Mouse (Mus musculus) embryo, embryonic 10 days (tissue): ENCODE data around the gene Il18rap.

Experiments used
- DNase-seq: peaks from one replicate; pipeline ENCODE4 v3.0.0-alpha.2; 2015; ENCODE audit warnings: low spot score

Gene Il18rap

DNA sequence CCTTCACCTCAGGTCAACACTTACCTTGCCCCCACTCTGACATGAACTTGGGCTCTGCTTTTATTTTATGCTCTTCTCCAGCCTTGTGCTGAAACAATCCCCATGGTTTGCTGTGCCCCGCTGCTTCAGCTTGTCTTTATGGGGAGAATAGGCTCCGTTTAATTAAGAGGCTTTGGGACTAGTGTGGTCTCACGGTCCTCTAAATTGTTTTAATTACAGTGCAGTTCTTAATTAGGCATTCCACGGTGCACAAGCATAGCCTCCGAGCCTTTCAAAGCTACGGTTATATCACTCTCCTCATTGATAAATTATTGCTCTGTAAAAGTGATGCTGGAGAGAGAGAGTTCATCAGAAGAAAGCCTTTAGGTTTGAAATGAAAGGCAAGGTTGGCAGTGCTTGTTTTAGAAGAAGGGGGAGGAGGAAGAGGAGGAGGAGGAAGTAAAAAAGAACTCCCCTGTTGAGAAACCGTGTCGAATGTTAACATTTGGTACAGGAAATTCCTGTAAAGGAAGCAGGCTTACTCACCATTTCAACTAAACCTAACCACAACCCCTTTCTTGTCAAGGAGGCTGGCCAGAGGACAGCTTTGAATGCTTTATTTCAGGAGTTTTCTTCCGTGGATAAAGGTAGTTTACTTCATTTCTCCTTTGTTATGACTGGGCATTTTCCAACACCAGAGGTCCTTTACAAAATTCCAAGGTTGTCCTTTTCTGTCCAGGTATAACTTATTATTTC, at the start of gene Il18rap:
Gene Il18rap (plus strand): TSS at position 512 of the 735 bp plus-strand sequence.
- DNase-seq = peak; percentile 4

DNA sequence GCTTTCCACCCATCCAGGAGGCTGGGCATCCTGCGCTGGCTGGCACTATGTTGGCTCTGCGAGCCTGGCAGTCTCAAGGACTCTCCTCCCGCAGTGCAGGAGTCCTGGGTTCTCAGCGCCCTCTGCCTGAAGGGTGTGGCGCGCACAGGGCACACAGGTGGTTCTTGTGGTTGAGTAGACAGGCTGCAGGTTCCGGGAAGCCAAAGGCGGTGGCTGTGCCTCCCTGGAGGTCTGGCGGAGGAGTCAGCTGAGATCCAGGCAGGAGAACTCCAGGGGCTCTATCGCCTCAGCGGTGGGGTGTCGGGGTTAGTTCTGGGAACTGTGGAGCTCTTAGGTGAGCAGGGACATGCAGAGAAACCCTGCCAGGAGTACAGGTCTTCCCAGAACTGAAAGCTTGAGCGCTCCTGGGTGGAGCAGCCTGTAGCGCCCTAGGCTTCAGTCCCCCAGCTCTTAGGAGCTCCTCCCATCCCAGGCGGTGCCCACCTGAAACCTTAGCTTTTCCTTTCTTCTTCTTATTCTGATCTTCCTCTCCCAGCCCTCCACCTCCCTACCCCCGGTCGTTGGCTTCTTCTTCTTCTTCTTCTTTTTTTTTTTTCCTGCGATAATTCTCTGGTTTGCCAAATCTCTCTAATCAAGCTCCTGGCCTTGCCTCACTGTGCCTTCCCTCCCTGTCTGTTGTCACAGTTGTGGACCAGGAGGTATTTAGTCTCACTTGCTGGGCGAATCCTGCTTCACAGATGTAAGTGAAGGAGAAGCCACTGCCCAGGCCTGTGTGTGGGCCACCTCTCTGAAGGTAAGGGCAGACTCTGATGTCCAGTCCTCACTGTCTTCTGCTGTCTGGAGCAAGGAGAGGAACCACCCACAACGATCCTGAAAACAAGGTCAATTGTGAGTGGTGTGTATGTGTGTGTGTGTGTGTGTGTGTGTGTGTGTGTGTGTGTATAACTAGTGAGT, 49.4 kb upstream of the Il18rap start, which contains the start of gene Il18r1:
Gene Il18r1 (plus strand): TSS at position 76 of the 954 bp plus-strand sequence.
- no peak for DNase-seq

DNA sequence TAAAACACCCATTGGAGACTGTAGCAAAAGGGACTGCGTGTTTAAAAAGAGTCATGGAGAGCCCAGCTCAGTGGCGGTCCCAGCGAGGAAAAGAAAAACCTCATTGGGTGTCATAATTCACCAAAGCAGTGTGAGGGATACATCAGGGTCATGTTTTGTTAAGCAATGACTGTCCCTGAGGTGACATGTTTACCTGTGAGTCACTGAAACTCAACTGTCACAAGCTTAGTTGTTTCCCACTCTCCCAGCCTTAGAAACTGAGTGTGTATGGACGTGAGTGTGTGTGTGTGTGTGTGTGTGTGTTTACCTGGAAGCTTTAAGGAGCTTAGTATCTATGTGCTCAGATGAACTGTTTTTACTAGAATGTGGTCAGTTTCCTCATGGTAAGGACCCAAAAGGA, 47.9 kb upstream of the Il18rap start:
- DNase-seq = no peak

DNA sequence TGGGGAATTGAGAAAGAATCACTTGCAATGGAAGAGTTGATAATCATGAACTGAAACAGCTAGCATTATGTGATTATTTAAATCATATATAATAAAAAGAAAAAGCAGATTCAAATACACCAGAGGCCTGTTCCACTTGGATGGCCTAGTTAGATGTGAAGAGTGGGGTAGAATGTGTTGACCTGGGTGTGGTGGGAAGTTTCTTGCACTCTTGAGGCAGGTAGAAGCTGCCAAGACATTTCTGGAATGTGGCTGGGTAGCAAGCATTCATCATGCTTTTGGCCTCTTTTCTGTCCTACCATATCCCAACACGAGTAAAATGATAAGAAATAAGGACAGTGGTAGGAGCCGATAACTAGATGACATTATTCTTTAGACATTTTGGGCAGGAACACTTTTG, 46.4 kb upstream of the Il18rap start:
- no peak for DNase-seq

DNA sequence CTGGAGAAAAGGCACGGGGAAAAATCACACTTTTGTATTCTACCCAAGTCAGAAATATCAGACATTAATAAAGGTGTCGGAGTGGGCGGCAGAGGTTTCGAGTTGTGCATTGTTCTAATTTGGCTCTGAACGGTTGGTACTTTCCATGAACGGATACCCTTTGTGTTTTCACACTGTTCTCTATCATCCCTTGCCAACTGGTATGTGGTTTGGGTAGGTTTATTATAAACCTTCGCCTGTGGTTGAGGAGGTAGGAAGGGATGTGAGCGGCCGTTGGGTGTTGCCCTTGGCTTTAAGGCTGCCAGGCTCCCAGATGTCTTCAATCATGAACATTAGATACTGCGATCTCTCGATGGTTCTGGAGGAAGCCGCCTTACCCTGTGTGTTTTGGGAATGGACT, 45.3 kb upstream of the Il18rap start:
- no peak for DNase-seq

DNA sequence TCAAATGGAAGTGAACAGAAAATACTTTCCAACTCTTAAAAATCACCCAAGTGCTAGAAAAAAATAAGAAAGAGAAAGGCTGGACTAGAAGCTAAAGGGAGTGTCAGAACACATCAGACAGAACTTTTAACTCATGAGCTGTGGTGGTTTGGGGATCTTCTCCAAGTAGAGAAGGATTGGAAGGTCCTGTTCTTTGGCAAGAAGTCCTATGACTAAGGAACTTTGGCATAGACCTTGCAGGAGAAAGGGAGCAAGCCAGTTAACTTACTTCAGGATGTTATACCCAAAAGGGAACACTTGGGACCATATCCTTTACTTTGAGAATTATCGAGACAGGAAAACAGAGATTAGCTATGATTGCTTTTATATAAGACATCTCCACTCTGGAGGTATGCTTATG, 42.8 kb upstream of the Il18rap start:
- no peak for DNase-seq

DNA sequence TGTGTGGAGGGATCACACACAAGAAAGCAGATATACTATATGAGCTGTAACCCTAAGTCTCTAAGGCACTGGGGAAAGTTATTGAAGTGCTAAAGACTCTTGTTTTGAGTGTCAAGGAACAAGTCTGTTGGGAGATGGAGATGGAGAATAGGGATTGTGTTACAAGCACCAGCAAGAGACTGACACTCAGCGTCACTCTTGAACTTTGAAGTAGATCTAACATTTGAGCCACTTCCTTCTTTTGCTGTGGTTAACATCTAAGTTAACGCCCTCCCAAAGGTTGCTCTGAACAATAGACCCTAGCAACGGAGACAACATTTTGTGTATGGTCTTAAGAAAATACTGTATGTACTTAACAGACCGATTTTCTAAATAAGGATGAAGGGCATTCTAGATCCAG, 41.5 kb upstream of the Il18rap start:
- no peak for DNase-seq

DNA sequence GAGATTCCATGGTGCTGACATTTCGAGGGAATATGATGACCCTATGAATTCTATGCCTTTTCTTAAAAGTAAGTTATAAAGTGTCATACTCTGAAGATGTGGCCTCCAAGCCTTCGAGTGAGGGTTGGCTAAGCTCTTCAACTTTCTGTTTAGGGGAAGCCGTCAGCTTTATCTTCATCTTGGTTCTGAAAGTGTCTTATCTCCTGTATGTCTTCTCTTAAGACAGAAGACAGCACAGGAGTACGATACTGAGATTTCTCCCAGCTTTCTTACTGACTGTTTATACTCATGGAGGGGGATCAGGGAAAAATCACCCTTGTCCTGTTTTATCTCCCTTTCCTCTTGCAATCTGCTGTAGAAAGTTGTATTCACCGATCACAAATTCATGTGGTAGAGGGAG, 40.8 kb upstream of the Il18rap start:
- no peak for DNase-seq

DNA sequence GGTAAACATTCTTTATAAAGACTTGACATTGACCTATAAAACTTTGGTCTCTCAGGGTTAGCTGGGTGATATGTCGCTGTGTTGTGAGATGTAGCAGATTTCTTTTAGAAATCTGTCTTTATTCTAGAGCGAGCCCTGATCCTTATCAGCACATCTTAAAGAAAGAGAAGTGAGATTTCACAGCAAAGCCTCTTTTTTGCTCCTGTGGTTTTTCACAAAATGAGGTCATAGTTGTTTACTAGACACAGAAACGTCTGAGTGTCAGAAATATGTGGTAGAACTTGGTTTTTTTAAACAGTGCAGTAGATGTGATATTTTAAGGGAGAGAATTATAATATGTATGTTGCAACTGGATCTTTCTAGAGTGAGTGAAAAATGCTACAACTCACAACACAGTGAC, 39.5 kb upstream of the Il18rap start:
- DNase-seq = no peak

DNA sequence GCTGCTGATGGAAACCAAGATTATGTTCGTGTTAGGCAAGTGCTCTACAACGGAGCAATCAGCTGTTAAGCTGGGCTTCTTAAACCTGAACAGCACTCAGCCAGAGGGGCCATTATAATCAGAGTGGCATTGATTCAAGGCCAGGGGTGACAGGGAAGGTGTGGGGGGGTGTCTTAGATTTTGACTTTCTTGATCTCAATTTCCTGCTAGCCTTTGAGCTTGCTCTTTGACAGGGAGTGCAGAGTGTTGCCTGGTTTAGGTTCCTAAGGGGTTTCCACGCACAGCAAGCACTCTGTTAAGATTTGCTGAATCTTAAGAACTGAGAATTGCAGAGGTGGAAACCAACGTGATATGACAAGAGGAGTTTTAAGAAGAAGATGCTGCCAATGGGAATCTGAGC, 38.4 kb upstream of the Il18rap start:
- DNase-seq = no peak

DNA sequence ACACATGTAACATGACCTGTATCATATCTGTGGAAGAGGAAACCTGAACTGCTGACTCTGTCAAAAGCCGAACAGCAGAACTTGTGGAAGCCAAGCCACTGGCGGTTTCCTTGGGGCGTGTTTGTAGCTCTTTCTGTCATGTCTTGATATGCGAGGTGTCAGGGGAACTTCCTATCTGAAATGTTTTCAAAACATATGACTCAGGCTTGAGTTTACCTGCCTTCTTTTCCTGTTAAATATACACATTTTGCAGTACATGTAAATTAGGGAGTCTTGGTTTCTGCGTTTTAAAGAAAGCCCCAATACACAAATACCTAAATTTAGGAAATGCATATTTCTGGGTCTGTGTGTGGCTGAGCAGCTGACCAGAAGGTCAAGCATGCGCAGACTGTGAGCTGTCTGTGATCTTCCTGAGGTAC, 35.6 kb upstream of the Il18rap start:
- no peak for DNase-seq

DNA sequence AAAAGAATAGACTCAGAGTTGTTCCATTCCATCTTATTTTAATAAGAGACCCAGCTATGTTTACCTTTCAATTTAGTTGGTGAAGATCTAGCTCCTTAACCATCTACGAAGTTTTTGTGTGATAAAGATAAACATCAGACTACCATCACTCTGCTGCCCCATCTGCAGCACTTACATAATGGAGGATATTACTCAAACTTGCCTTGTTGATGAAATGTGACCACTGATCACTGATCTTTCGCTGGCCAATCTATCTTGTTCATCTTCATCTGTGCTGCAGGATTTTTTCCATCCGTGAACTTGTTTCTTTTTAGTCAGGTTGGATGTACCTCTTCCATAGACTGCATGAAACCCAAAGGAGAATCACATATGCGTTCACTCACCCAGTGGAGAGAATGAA, 20.6 kb upstream of the Il18rap start:
- no peak for DNase-seq

DNA sequence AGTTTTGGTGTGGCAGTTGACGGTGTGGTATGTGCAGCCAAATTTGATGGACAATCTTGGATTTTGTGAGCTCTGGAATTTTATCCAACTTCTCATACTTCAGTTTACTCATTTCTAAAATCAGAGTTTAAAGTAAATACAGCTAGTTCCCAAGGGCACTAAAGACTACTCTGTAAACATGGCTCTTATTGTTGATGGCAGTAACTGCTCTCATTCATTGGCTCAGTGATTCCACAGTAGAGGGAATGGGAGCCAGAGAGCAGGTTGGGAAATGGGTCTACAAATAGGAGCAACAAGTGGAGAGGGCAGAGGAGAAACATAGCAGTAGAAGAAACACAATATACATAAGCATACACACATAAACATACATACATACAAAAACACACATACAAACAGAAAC, 15.5 kb upstream of the Il18rap start:
- no peak for DNase-seq

DNA sequence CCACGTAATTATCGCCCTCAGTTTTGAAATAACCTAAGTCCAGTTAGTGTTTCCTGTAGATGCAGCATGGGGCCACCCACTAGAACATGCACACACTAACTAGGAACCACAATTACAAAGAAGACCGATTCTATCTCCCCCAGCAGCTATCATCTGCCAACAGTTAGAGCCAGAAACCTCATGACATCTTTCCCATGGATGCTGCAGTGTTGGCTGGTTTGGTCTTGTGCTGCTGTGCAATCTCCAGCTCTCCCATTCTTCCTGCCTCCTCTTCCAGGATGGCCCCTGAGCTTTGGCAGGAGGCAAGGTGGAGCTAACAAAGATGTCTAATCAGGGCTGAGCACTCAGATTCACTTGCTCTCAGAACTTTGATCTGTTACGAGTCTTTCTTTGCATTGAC, 14.0 kb upstream of the Il18rap start:
- DNase-seq = no peak

DNA sequence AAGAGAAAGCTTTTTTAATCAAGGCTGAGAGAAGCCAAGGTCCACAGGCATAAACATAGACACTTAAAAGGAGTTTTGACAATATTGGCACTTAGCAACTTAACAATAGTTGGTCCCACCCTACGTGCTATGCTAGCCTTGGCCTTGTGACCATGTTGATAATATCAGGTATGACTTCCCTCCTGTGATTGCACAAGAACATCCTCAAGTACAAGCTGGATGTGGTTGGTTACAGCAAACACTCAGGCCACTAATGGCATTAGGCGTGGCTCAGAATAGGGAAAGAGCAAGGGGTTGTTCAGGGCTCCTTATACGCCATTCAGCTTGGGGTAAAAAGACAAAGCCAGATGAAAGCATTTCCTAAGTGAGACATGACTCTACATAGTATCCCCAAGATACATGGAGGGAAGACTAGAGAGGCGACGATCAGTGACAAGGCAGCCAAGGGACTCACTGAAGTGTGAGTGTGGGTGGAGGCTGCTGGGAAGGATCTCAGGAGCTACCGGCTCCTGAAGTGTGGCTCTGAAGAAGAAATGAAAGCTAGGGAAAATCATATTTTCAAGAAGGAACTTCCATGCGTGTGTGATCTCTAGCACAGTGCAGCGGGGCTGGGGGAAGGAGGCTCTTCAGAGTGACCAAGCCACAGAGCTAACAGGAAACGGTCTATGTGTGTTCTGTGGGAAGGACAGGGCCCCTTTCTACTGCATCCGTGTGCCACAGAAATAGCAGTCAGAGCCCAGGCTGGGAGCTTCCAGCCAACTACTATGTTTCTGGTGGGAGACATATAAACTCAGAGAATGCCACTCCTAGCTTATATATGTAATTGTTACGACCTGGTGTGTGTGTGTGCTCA, 13.4 kb upstream of the Il18rap start:
- no peak for DNase-seq

DNA sequence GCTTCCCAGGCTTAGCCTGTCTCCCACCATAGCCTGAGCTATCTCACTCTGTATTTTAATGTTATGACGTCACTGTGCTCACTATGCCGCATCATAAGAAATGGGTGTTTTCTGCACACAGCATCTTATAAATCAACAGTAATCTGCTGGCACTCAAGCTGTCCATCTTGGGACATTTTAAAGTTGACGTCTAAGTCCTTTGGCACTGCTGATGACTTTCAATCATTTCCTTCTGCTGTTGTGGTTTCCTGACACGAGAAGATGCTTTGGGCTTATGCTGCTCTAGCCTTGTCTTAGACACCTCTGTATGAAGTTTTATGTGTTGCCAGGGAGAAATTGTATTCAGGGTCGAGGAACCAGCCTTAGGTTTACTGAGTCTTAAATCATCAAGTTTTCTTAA, 10.6 kb upstream of the Il18rap start:
- no peak for DNase-seq

DNA sequence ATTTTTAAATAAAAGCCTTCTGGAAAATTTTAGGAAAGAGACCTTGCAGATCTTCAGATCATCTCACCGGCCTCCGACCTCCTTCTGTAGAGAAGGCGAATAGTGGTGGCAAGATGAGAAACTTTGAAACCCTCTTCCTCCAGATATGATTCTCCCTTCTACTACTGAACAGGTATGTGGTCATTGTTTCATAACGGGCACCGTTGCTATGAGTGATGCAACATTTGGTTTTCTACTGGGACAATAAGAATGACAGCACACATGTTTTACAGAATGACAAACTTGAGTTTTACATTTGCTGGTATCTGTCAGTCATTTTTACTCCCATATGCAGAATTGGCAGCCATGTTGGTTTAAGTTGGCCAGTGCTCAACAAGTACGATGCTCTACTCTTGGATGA, 1.2 kb downstream of the Il18rap start:
- no peak for DNase-seq

DNA sequence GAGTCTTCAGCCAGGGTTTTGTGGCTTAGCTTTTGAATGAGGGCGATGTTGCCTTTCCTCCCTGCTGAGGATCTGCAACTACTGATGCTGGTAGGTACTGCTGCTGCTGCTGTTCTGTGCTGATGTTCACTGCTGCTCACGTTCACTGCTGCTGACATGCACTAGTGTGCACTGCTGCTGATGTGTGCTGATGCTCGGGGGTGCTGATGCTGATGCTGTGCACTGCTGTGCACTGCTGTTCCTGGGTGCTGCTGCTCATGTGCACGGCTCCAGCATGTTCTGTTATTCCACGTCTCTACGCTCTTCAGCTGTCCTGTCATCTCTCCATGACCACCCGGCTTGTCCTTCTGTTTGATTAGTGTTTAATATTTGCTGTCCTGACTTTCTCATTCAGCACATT, 7.8 kb downstream of the Il18rap start:
- DNase-seq = no peak

DNA sequence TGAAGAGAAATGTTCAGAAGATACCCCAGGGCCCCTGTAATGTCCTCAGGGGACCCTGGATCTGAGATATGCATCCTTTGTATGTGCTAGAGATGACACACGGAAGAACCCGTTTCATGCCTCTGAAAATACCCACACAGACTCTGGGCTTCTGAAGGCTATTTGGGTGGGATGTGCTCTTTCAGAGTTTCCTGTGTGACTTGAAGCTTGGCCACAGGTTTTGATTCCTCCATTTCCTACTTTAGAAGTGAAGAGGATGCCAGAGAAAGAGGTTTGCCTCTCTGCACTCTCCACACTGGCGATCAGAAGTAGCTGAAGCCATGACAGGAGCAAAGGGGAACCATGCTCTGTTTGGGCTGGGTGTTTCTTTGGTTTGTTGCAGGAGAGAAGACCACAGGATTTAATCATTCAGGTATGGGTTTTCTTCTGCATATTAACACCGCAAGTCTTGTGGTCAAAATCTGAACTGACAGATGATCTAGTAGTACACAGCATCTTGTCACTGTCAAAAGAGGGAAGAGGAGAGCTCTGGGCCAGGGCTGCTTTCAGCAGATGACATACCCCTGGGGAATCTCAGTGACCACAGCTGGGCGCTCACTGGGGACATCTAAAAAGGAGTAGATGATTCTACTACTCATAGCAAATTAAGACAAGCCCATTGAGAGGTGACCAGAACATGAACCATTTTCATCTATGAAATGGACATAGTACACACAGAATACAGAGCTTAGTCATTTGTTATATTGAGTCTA, 9.0 kb downstream of the Il18rap start:
- DNase-seq = no peak

DNA sequence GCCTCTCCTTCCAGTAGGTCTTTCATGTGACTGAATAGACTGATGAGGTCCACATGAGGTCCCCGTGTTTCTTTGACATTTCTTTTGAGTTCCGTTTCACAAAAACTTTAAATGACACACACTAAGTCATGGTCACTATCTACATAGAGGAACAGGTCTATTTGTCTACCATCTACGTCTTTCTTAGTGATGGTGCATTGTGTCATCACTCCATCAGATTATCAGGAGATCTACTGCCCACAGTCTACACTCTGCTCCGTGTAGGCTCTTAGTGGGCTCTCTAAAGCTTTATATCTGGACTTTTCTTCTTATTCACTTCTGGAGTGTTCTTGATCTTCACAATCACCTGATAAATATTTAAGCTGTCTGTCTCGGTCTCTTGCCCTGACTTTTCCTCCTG, 14.1 kb downstream of the Il18rap start:
- no peak for DNase-seq

DNA sequence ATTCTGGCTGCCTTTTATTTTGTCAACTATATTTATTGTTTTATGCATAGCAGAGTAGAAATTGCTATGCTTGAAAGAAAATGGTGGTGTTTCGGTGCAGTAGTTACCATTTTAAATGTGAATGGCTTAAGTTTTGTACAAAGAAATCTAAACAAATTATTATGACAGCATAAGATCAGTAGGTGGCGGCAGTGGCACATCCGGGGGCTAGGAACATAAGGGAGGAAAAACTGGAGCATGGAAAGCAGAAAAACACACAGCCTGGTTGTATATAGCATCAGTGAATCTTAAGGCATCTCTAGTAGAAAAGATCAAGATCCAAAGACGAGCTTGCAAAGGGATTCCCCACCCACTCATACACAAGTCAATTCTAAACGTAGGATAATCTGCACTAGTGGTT, 22.4 kb downstream of the Il18rap start:
- no peak for DNase-seq

DNA sequence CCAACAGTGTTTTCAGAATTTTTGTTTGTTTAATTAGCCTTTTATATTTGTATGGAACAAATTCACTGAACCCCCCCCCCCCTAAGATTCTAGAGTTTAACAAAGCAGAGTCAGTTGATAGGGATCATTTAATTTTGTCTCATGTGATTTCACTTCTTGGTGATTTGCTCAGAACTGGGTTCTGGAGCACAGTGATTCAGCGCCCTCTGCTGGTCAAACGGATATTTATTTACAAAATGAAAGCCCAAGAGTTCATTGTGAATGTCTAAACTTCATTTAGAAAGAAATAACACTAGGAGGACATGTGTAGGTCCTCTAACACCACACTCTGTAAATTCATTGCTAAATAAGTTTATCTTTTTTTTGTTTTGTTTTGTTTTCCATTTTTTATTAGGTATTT, 29.5 kb downstream of the Il18rap start:
- peak; percentile 79 for DNase-seq
